Mouse (Mus musculus) brain, embryonic 14.5 days (tissue): ENCODE data around the gene Uhrf2.

Experiments
- CTCF ChIP-seq: fragments of 200-500 bp; IDR thresholded peaks from 2 replicates; pipeline ENCODE4 v1.5.1; 2012; ENCODE audit warnings: inconsistent platforms, mild to moderate bottlenecking, moderate library complexity, borderline replicate concordance; ENCODE audit not compliant: insufficient read depth, insufficient read length; ENCODE audit errors: extremely low read depth
- POLR2A ChIP-seq: fragments of 200-500 bp; IDR thresholded peaks from 2 replicates; pipeline ENCODE4 v1.6.1; 2012; ENCODE audit warnings: mild to moderate bottlenecking, inconsistent platforms, borderline replicate concordance; ENCODE audit not compliant: poor library complexity, insufficient read depth, insufficient read length, severe bottlenecking; ENCODE audit errors: extremely low read depth

GRCm38 (mm10) chr19:30097039-30097438 is 66.7 kb downstream of the Uhrf2 start:
- TF ChIP-seq POLR2A (no peak), CTCF (no peak)
